9 mouse cellular contexts compared by ENCODE assay signal in genomic region chr4:10508163-10508821, GRCm38 (mm10).
A peak's percentile ranks its signal among the peaks of the same experiment; 100 is the strongest.
DNase-seq lines count a peak whose midpoint lies in the region; ATAC-seq and TF ChIP-seq lines count a peak whose summit lies in the region.
"Had no signal": no experiment of that assay in that cellular context is flagged by ENCODE, and none has a peak within 500 bp of the region (broad histone marks: within the 10 kb centered on the region; RNA-seq: fewer than 3 reads in every experiment).

No protein-coding gene starts in this region.

- peak; percentile 63 for TF ChIP-seq CTCF in stomach, postnatal 0 days (IDR thresholded peaks at IDR 0.05; ENCODE audit: low read depth)

- ATAC-seq in stomach, postnatal 0 days (ENCODE audit: low FRiP score, low TSS enrichment) = no peak

- no peaks in the 10 kb centered on the region for H3K9me3 ChIP-seq in stomach, postnatal 0 days (ENCODE audit: control insufficient read depth, low read length)

- H3K27me3 ChIP-seq in stomach, postnatal 0 days (ENCODE audit: control insufficient read depth, insufficient read depth, low read length) = no peaks in the 10 kb centered on the region

- peak; percentile 3 to 7 for DNase-seq in cerebellum, postnatal 36 days
- no peak for DNase-seq in cerebellum, adult 9-10 months
- DNase-seq in ovary, postnatal 14 days (ENCODE audit: low spot score) = peak; percentile 1
- DNase-seq in ovary, postnatal 10 days (ENCODE audit: low spot score) = no peak
- DNase-seq in embryo, embryonic 9.5 days (ENCODE audit: extremely low spot score) = peak; percentile 22
- peak; percentile 5 to 20 for DNase-seq in layer of hippocampus, postnatal 10 days (ENCODE audit: low spot score in 2 of 2)
- DNase-seq in stomach, postnatal 0 days (ENCODE audit: low spot score) = peak; percentile 19
- no peak for DNase-seq in gastrocnemius, adult 8-10 months (ENCODE audit: low spot score in 2 of 2)

- WGBS in stomach, postnatal 0 days = 39% methylated on average over 6 of the region's 6 CpGs

- no peak overlapping the region for H3K9ac ChIP-seq in stomach, postnatal 0 days (ENCODE audit: low read length)

- H3K4me1 ChIP-seq in stomach, postnatal 0 days (replicated peaks; ENCODE audit: control insufficient read depth, insufficient read depth) = no peaks in the 10 kb centered on the region

- H3K4me3 ChIP-seq in stomach, postnatal 0 days (ENCODE audit: low read depth, low read length) = no peak overlapping the region

- no peak overlapping the region for H3K4me2 ChIP-seq in stomach, postnatal 0 days (replicated peaks; ENCODE audit: low read depth)

- H3K36me3 ChIP-seq in stomach, postnatal 0 days (ENCODE audit: control insufficient read depth, insufficient read depth, low read length) = no peaks in the 10 kb centered on the region

- H3K27ac ChIP-seq in stomach, postnatal 0 days (replicated peaks) = no peak overlapping the region
- H3K27ac ChIP-seq: macrophage had no signal

- no peak for TF ChIP-seq EP300 in stomach, postnatal 0 days (optimal IDR thresholded peaks at IDR 0.05)

Comparison
In these comparisons a context has a peak if more than half of its experiments do, and no peak if none do; other contexts are left out.
1. DNase-seq: peak in cerebellum, postnatal 36 days (2 of 2), ovary, postnatal 14 days (single experiment), embryo, embryonic 9.5 days (single experiment), layer of hippocampus, postnatal 10 days (2 of 2) and stomach, postnatal 0 days (single experiment); none in cerebellum, adult 9-10 months (single experiment), ovary, postnatal 10 days (single experiment) and gastrocnemius, adult 8-10 months (0 of 2).